Mouse (Mus musculus): Measurements from ENCODE around the gene Gnb5. TPM values are rescaled to one million over a fixed set of nuclear protein-coding genes. Genes with fewer than 3 reads are reported as not detected.
A peak's percentile ranks its signal among the peaks of the same experiment; 100 is the strongest.

Gene Gnb5
- polyA plus RNA-seq, 1 experiment from 2014 or later = 1.8 TPM

DNA sequence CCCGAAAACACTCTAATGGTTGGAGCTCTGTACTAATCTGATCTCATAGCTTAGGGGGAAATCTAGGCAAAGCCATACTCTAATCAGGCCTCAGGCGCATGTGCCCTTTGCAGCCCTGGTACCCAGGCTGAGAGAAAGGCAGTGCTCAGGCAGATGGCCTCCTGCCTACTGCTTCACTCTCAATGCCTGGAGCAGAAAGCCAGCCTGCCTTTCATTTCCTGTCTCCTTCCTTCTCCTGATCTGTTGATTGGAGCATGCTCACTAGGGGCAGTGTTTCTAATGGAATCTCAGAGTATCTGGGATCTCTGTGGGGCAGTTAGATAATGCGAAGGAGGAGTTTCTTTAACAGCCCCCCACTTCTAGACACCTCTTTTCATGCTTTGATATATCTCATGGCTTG is 13.3 kb downstream of the Gnb5 start:
- Histone ChIP-seq H3K4me1 (ENCODE audit: insufficient read depth) (peaks cover 5% of the 10 kb centered on the region; the same call in 1 of the 2 replicates), H3K4me3 (ENCODE audit: low read depth, low read length) (no peak overlapping the region), H3K9ac (replicated peaks) (no peak overlapping the region), H3K4me2 (ENCODE audit: low read depth, low read length) (no peak overlapping the region), H3K27ac (ENCODE audit: low read depth) (no peak overlapping the region), H3K36me3 (replicated peaks; ENCODE audit: insufficient read depth, low read length) (no peaks in the 10 kb centered on the region), H3K9me3 (ENCODE audit: low read length) (no peaks in the 10 kb centered on the region), H3K27me3 (ENCODE audit: insufficient read depth, low read length) (0 out of 2 replicates have a peak, but pooled peaks cover 3% of the 10 kb centered on the region)
- TF ChIP-seq EP300 (IDR thresholded peaks at IDR 0.05; ENCODE audit: low read depth) (no peak), CTCF (IDR thresholded peaks at IDR 0.05; ENCODE audit: low read depth) (no peak)
- no peak for DNase-seq
- 76% methylated on average over 3 of the region's 3 CpGs for WGBS (ENCODE audit: insufficient replicate concordance)
- no peak for ATAC-seq

GRCm38 (mm10) chr9:75322099-75322885 is 16.2 kb downstream of the Gnb5 start:
- no peak for ATAC-seq
- TF ChIP-seq CTCF (IDR thresholded peaks at IDR 0.05; ENCODE audit: low read depth) (no peak), EP300 (IDR thresholded peaks at IDR 0.05; ENCODE audit: low read depth) (no peak)
- Histone ChIP-seq H3K27ac (ENCODE audit: low read depth) (no peak overlapping the region), H3K9ac (replicated peaks) (no peak overlapping the region), H3K9me3 (ENCODE audit: low read length) (no peaks in the 10 kb centered on the region), H3K4me3 (ENCODE audit: low read depth, low read length) (no peak overlapping the region), H3K36me3 (replicated peaks; ENCODE audit: insufficient read depth, low read length) (no peaks in the 10 kb centered on the region), H3K4me2 (ENCODE audit: low read depth, low read length) (no peak overlapping the region), H3K4me1 (ENCODE audit: insufficient read depth) (no peaks in the 10 kb centered on the region), H3K27me3 (ENCODE audit: insufficient read depth, low read length) (no peaks in the 10 kb centered on the region)
- 61% methylated on average over 13 of the region's 13 CpGs for WGBS (ENCODE audit: insufficient replicate concordance)
- no peak for DNase-seq

GRCm38 (mm10) chr9:75328047-75328446 is 22.0 kb downstream of the Gnb5 start:
- ATAC-seq = no peak
- no peak overlapping the region for H3K9ac ChIP-seq (replicated peaks)
- no peaks in the 10 kb centered on the region for H3K36me3 ChIP-seq (replicated peaks; ENCODE audit: insufficient read depth, low read length)
- H3K4me1 ChIP-seq (ENCODE audit: insufficient read depth) = no peaks in the 10 kb centered on the region
- no peak overlapping the region for H3K27ac ChIP-seq (ENCODE audit: low read depth)
- no peaks in the 10 kb centered on the region for H3K27me3 ChIP-seq (ENCODE audit: insufficient read depth, low read length)
- no peak for DNase-seq
- no peak for TF ChIP-seq CTCF (IDR thresholded peaks at IDR 0.05; ENCODE audit: low read depth)
- H3K4me2 ChIP-seq (ENCODE audit: low read depth, low read length) = no peak overlapping the region
- WGBS (ENCODE audit: insufficient replicate concordance) = 83% methylated on average over 3 of the region's 3 CpGs
- H3K9me3 ChIP-seq (ENCODE audit: low read length) = no peaks in the 10 kb centered on the region
- H3K4me3 ChIP-seq (ENCODE audit: low read depth, low read length) = no peak overlapping the region

GRCm38 (mm10) chr9:75330821-75331220 is 24.7 kb downstream of the Gnb5 start:
- ATAC-seq = no peak
- Histone ChIP-seq H3K4me2 (ENCODE audit: low read depth, low read length) (no peak overlapping the region), H3K27ac (ENCODE audit: low read depth) (no peak overlapping the region), H3K4me3 (ENCODE audit: low read depth, low read length) (no peak overlapping the region), H3K36me3 (replicated peaks; ENCODE audit: insufficient read depth, low read length) (no peaks in the 10 kb centered on the region), H3K9ac (replicated peaks) (no peak overlapping the region), H3K27me3 (ENCODE audit: insufficient read depth, low read length) (no peaks in the 10 kb centered on the region), H3K9me3 (ENCODE audit: low read length) (no peaks in the 10 kb centered on the region), H3K4me1 (ENCODE audit: insufficient read depth) (no peaks in the 10 kb centered on the region)
- WGBS (ENCODE audit: insufficient replicate concordance) = 88% methylated on average over 8 of the region's 8 CpGs
- no peak for DNase-seq
- TF ChIP-seq CTCF (IDR thresholded peaks at IDR 0.05; ENCODE audit: low read depth) (no peak), EP300 (IDR thresholded peaks at IDR 0.05; ENCODE audit: low read depth) (no peak)

- 70% methylated on average over 4 of the region's 4 CpGs for WGBS (ENCODE audit: insufficient replicate concordance)
- no peak for ATAC-seq
- H3K9me3 ChIP-seq (ENCODE audit: low read length) = no peaks in the 10 kb centered on the region
- no peak for DNase-seq
- no peaks in the 10 kb centered on the region for H3K27me3 ChIP-seq (ENCODE audit: insufficient read depth, low read length)
- no peaks in the 10 kb centered on the region for H3K4me1 ChIP-seq (ENCODE audit: insufficient read depth)
- no peak overlapping the region for H3K27ac ChIP-seq (ENCODE audit: low read depth)
- H3K9ac ChIP-seq (replicated peaks) = no peak overlapping the region
- TF ChIP-seq EP300 (IDR thresholded peaks at IDR 0.05; ENCODE audit: low read depth) (no peak), CTCF (IDR thresholded peaks at IDR 0.05; ENCODE audit: low read depth) (0 out of 2 replicates have a peak, but pooled peaks have one; percentile 16)
- H3K4me3 ChIP-seq (ENCODE audit: low read depth, low read length) = no peak overlapping the region
- H3K36me3 ChIP-seq (replicated peaks; ENCODE audit: insufficient read depth, low read length) = no peaks in the 10 kb centered on the region
- H3K4me2 ChIP-seq (ENCODE audit: low read depth, low read length) = no peak overlapping the region
Measured at GRCm38 (mm10) chr9:75334440-75334839, 28.4 kb downstream of the Gnb5 start.

DNA sequence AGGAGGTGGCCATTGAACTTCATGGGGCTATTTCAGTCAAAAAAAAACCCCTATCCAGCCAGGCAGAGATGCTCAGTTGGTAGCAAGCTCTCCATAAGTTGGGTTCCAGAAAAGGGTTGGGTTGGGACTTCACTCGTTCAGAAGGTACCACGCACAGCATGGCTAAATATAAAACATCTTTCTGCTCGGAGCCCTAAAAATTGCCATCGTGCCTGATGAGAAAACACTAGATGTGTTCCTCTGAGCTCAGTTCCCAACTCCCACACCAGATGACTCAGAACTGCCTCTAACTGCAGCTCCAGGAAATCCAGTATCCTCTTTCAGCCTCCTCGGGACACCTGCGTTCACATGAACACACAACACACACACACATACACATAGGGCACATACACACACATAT is 31.9 kb downstream of the Gnb5 start:
- DNase-seq (no peak), ATAC-seq (no peak)
- 85% methylated on average over 6 of the region's 6 CpGs for WGBS (ENCODE audit: insufficient replicate concordance)
- no peak overlapping the region for H3K9ac ChIP-seq (replicated peaks)
- TF ChIP-seq EP300 (IDR thresholded peaks at IDR 0.05; ENCODE audit: low read depth) (no peak), CTCF (IDR thresholded peaks at IDR 0.05; ENCODE audit: low read depth) (no peak)
- H3K4me1 ChIP-seq (ENCODE audit: insufficient read depth) = 0 out of 2 replicates have a peak, but pooled peaks cover 5% of the 10 kb centered on the region
- H3K4me3 ChIP-seq (ENCODE audit: low read depth, low read length) = no peak overlapping the region
- no peak overlapping the region for H3K27ac ChIP-seq (ENCODE audit: low read depth)
- H3K9me3 ChIP-seq (ENCODE audit: low read length) = no peaks in the 10 kb centered on the region
- H3K36me3 ChIP-seq (replicated peaks; ENCODE audit: insufficient read depth, low read length) = no peaks in the 10 kb centered on the region
- H3K27me3 ChIP-seq (ENCODE audit: insufficient read depth, low read length) = no peaks in the 10 kb centered on the region
- no peak overlapping the region for H3K4me2 ChIP-seq (ENCODE audit: low read depth, low read length)
